Mouse (Mus musculus): ENCODE data around the gene Mtus2. TPM values are rescaled to one million over a fixed set of nuclear protein-coding genes. Genes with fewer than 3 reads are reported as not detected.

Gene Mtus2
- polyA plus RNA-seq, 1 experiment from 2014 or later: 26.0 TPM

- no peak overlapping the region for H3K9ac ChIP-seq
- no peaks in the 10 kb centered on the region for H3K4me1 ChIP-seq (replicated peaks)
- H3K36me3 ChIP-seq: peaks cover 13% of the 10 kb centered on the region; the same call in 1 of the 2 replicates
- no peak overlapping the region for H3K4me2 ChIP-seq (replicated peaks)
- no peak overlapping the region for H3K4me3 ChIP-seq (replicated peaks)
- no peaks in the 10 kb centered on the region for H3K27me3 ChIP-seq (replicated peaks)
- no peak for ATAC-seq
- H3K27ac ChIP-seq: no peak overlapping the region
- WGBS: 72% methylated on average over 8 of the region's 8 CpGs
- H3K9me3 ChIP-seq: no peaks in the 10 kb centered on the region
Observed at GRCm38 (mm10) chr5:148354536-148354935, 397.4 kb downstream of the Mtus2 start.

- no peak overlapping the region for H3K9ac ChIP-seq
- 0 out of 2 replicates have a peak, but pooled peaks cover under 1% of the 10 kb centered on the region for H3K4me1 ChIP-seq (replicated peaks)
- no peaks in the 10 kb centered on the region for H3K9me3 ChIP-seq
- no peak overlapping the region for H3K27ac ChIP-seq
- no peaks in the 10 kb centered on the region for H3K27me3 ChIP-seq (replicated peaks)
- no peak for ATAC-seq
- no peak overlapping the region for H3K4me2 ChIP-seq (replicated peaks)
- H3K4me3 ChIP-seq (replicated peaks): no peak overlapping the region
- H3K36me3 ChIP-seq: peaks cover 13% of the 10 kb centered on the region; the same call in 1 of the 2 replicates
- WGBS: 88% methylated on average over 3 of the region's 3 CpGs
Observed at GRCm38 (mm10) chr5:148355822-148356221, 398.7 kb downstream of the Mtus2 start.

- H3K4me2 ChIP-seq (replicated peaks): no peak overlapping the region
- H3K9me3 ChIP-seq: no peaks in the 10 kb centered on the region
- no peak for ATAC-seq
- H3K9ac ChIP-seq: no peak overlapping the region
- 91% methylated on average over 6 of the region's 6 CpGs for WGBS
- 0 out of 2 replicates have a peak, but pooled peaks cover 9% of the 10 kb centered on the region for H3K36me3 ChIP-seq
- H3K27me3 ChIP-seq (replicated peaks): no peaks in the 10 kb centered on the region
- peaks cover 9% of the 10 kb centered on the region; the same call in 1 of the 2 replicates for H3K4me1 ChIP-seq (replicated peaks)
- no peak overlapping the region for H3K4me3 ChIP-seq (replicated peaks)
- H3K27ac ChIP-seq: no peak overlapping the region
Observed at GRCm38 (mm10) chr5:148357168-148357567, 400.0 kb downstream of the Mtus2 start.

GRCm38 (mm10) chr5:148359131-148359530 is 402.0 kb downstream of the Mtus2 start:
- Histone ChIP-seq H3K4me1 (replicated peaks) (peaks cover 12% of the 10 kb centered on the region; the same call in 1 of the 2 replicates), H3K27me3 (replicated peaks) (no peaks in the 10 kb centered on the region), H3K9ac (no peak overlapping the region), H3K9me3 (no peaks in the 10 kb centered on the region), H3K4me2 (replicated peaks) (no peak overlapping the region), H3K4me3 (replicated peaks) (no peak overlapping the region), H3K36me3 (0 out of 2 replicates have a peak, but pooled peaks cover 9% of the 10 kb centered on the region), H3K27ac (no peak overlapping the region)
- WGBS: 91% methylated on average over 11 of the region's 11 CpGs
- ATAC-seq: no peak

- Histone ChIP-seq H3K36me3 (0 out of 2 replicates have a peak, but pooled peaks cover 9% of the 10 kb centered on the region), H3K27me3 (replicated peaks) (no peaks in the 10 kb centered on the region), H3K9me3 (no peaks in the 10 kb centered on the region), H3K9ac (no peak overlapping the region), H3K4me1 (replicated peaks) (peaks cover 12% of the 10 kb centered on the region; the same call in 1 of the 2 replicates), H3K4me2 (replicated peaks) (peak overlapping the region; percentile 47), H3K27ac (peak overlapping the region; percentile 76), H3K4me3 (replicated peaks) (no peak overlapping the region)
- WGBS: 43% methylated on average over 16 of the region's 16 CpGs
- peak; percentile 94 for ATAC-seq
Observed at GRCm38 (mm10) chr5:148360922-148361758, 404.0 kb downstream of the Mtus2 start.

- peak overlapping the region; percentile 76 for H3K27ac ChIP-seq
- no peaks in the 10 kb centered on the region for H3K27me3 ChIP-seq (replicated peaks)
- no peak overlapping the region for H3K4me3 ChIP-seq (replicated peaks)
- WGBS: 21% methylated on average over 3 of the region's 3 CpGs
- H3K9ac ChIP-seq: no peak overlapping the region
- no peaks in the 10 kb centered on the region for H3K9me3 ChIP-seq
- peaks cover 12% of the 10 kb centered on the region; the same call in 1 of the 2 replicates for H3K4me1 ChIP-seq (replicated peaks)
- H3K4me2 ChIP-seq (replicated peaks): peak overlapping the region; percentile 47; the same call in 1 of the 2 replicates
- 0 out of 2 replicates have a peak, but pooled peaks cover 9% of the 10 kb centered on the region for H3K36me3 ChIP-seq
- ATAC-seq: peak; percentile 23; the same call in 1 of the 2 replicates
Observed at GRCm38 (mm10) chr5:148361759-148362010, 404.6 kb downstream of the Mtus2 start.

GRCm38 (mm10) chr5:148362296-148362695 is 405.2 kb downstream of the Mtus2 start:
- Histone ChIP-seq H3K36me3 (0 out of 2 replicates have a peak, but pooled peaks cover 9% of the 10 kb centered on the region), H3K27ac (0 out of 2 replicates have a peak overlapping the region, but pooled peaks have one; percentile 9), H3K9ac (no peak overlapping the region), H3K4me1 (replicated peaks) (peaks cover 12% of the 10 kb centered on the region; the same call in 1 of the 2 replicates), H3K4me2 (replicated peaks) (no peak overlapping the region), H3K9me3 (no peaks in the 10 kb centered on the region), H3K4me3 (replicated peaks) (no peak overlapping the region), H3K27me3 (replicated peaks) (no peaks in the 10 kb centered on the region)
- WGBS: 97% methylated on average over 7 of the region's 7 CpGs
- ATAC-seq: no peak

GRCm38 (mm10) chr5:148363441-148364113 is 406.5 kb downstream of the Mtus2 start:
- H3K9me3 ChIP-seq: no peaks in the 10 kb centered on the region
- no peaks in the 10 kb centered on the region for H3K27me3 ChIP-seq (replicated peaks)
- no peak overlapping the region for H3K27ac ChIP-seq
- no peak overlapping the region for H3K9ac ChIP-seq
- ATAC-seq: no peak
- peaks cover 12% of the 10 kb centered on the region; the same call in 1 of the 2 replicates for H3K4me1 ChIP-seq (replicated peaks)
- no peak overlapping the region for H3K4me3 ChIP-seq (replicated peaks)
- H3K4me2 ChIP-seq (replicated peaks): no peak overlapping the region
- 79% methylated on average over 22 of the region's 22 CpGs for WGBS
- 0 out of 2 replicates have a peak, but pooled peaks cover 4% of the 10 kb centered on the region for H3K36me3 ChIP-seq

Other genes starting within 250 kb of the Mtus2 start
- gene Flt1, start 231.3 kb upstream of the Mtus2 start, polyA plus RNA-seq (2015; fragmentation: Nextera tagmentation; extraction: Ambion mirVana): 12.6 and 12.8 TPM in 2 replicates
- 424 and 470 TPM in 2 replicates for gene Pomp, start 96.9 kb upstream of the Mtus2 start, polyA plus RNA-seq (2015; fragmentation: Nextera tagmentation; extraction: Ambion mirVana)
- 7.6 and 11.7 TPM in 2 replicates for gene Slc46a3, start 62.5 kb upstream of the Mtus2 start, polyA plus RNA-seq (2015; fragmentation: Nextera tagmentation; extraction: Ambion mirVana)

All from intestine, embryonic 15.5 days (tissue).